Mouse (Mus musculus) liver, adult 10 weeks (tissue): ENCODE measurements around the gene Erp44. TPM values are rescaled to one million over a fixed set of nuclear protein-coding genes. Genes with fewer than 3 reads are reported as not detected.

Source experiments
- polyA plus RNA-seq: library from polyadenylated mRNA; stranded (reverse); fragments of 350-450 nt; fragmentation: Illumina TruSeq; extraction: RNeasy Lipid Tissue Mini Kit (QIAGEN cat#74804); gene quantifications from one replicate; pipeline ENCODE4 v1.2.3, GENCODE M21; 2014; ENCODE audit warnings: low read depth, low replicate concordance

The Erp44 gene
- 150 TPM for polyA plus RNA-seq

GRCm38 (mm10) chr4:48279498-48280134, at the start of gene Erp44, which contains the start of gene Invs:
Gene Erp44, minus strand, starts transcription at chr4:48279558.
Gene Invs, plus strand, starts transcription at chr4:48279760.

Other genes with a start within 250 kb of the Erp44 start
- gene Nr4a3, start 234.4 kb downstream of the Erp44 start, polyA plus RNA-seq, result not detected
- gene Stx17, start 154.6 kb downstream of the Erp44 start, polyA plus RNA-seq, result 17.0 TPM
- 7.3 TPM for gene Invs, start 202 bp upstream of the Erp44 start, polyA plus RNA-seq
- 11.7 TPM for gene Tex10, start 193.9 kb upstream of the Erp44 start, polyA plus RNA-seq